Mouse (Mus musculus): ENCODE measurements around the gene Snx18. TPM values are rescaled to one million over a fixed set of nuclear protein-coding genes. Genes with fewer than 3 reads are reported as not detected.

Snx18 gene
- polyA plus RNA-seq, 1 experiment from 2014 or later, result 20.1 TPM

GRCm38 (mm10) chr13:113610732-113611500, 7.4 kb downstream of the Snx18 start:
- no peak for DNase-seq (ENCODE audit: low spot score, missing footprints)
- no peak overlapping the region for H3K4me2 ChIP-seq
- 71% methylated on average over 13 of the region's 13 CpGs for WGBS
- H3K4me1 ChIP-seq (ENCODE audit: control insufficient read depth, insufficient read depth, low read length), result peaks cover 36% of the 10 kb centered on the region
- no peaks in the 10 kb centered on the region for H3K36me3 ChIP-seq (ENCODE audit: control insufficient read depth, insufficient read depth, low read length)
- no peaks in the 10 kb centered on the region for H3K9me3 ChIP-seq (ENCODE audit: control insufficient read depth, low read length)
- no peak overlapping the region for H3K4me3 ChIP-seq (ENCODE audit: low read depth, low read length)
- H3K27me3 ChIP-seq (ENCODE audit: control insufficient read depth, insufficient read depth, low read length), result no peaks in the 10 kb centered on the region
- no peak for ATAC-seq (ENCODE audit: low FRiP score)
- no peak overlapping the region for H3K27ac ChIP-seq (ENCODE audit: low read depth, low read length)
- H3K9ac ChIP-seq (ENCODE audit: low read length), result no peak overlapping the region

- Histone ChIP-seq H3K9me3 (ENCODE audit: control insufficient read depth, low read length) (no peaks in the 10 kb centered on the region), H3K4me3 (ENCODE audit: low read depth, low read length) (no peak overlapping the region), H3K27me3 (ENCODE audit: control insufficient read depth, insufficient read depth, low read length) (no peaks in the 10 kb centered on the region), H3K4me1 (ENCODE audit: control insufficient read depth, insufficient read depth, low read length) (peaks cover 22% of the 10 kb centered on the region), H3K4me2 (no peak overlapping the region), H3K9ac (ENCODE audit: low read length) (no peak overlapping the region), H3K36me3 (ENCODE audit: control insufficient read depth, insufficient read depth, low read length) (no peaks in the 10 kb centered on the region), H3K27ac (ENCODE audit: low read depth, low read length) (no peak overlapping the region)
- DNase-seq (ENCODE audit: low spot score, missing footprints) (no peak), ATAC-seq (ENCODE audit: low FRiP score) (no peak)
- 90% methylated on average over 3 of the region's 3 CpGs for WGBS
These were observed 8.9 kb downstream of the Snx18 start for GRCm38 (mm10) chr13:113609429-113609828.

GRCm38 (mm10) chr13:113607821-113608220, 10.5 kb downstream of the Snx18 start:
- Histone ChIP-seq H3K27me3 (ENCODE audit: control insufficient read depth, insufficient read depth, low read length) (no peaks in the 10 kb centered on the region), H3K4me2 (no peak overlapping the region), H3K4me1 (ENCODE audit: control insufficient read depth, insufficient read depth, low read length) (peaks cover 6% of the 10 kb centered on the region), H3K9me3 (ENCODE audit: control insufficient read depth, low read length) (no peaks in the 10 kb centered on the region), H3K36me3 (ENCODE audit: control insufficient read depth, insufficient read depth, low read length) (no peaks in the 10 kb centered on the region), H3K9ac (ENCODE audit: low read length) (no peak overlapping the region), H3K4me3 (ENCODE audit: low read depth, low read length) (no peak overlapping the region), H3K27ac (ENCODE audit: low read depth, low read length) (no peak overlapping the region)
- DNase-seq (ENCODE audit: low spot score, missing footprints) (no peak), ATAC-seq (ENCODE audit: low FRiP score) (no peak)
- 79% methylated on average over 4 of the region's 4 CpGs for WGBS

- H3K9me3 ChIP-seq (ENCODE audit: control insufficient read depth, low read length), result no peaks in the 10 kb centered on the region
- peaks cover 6% of the 10 kb centered on the region for H3K4me1 ChIP-seq (ENCODE audit: control insufficient read depth, insufficient read depth, low read length)
- no peak overlapping the region for H3K4me3 ChIP-seq (ENCODE audit: low read depth, low read length)
- ATAC-seq (ENCODE audit: low FRiP score), result no peak
- no peak overlapping the region for H3K4me2 ChIP-seq
- no peaks in the 10 kb centered on the region for H3K27me3 ChIP-seq (ENCODE audit: control insufficient read depth, insufficient read depth, low read length)
- no peak for DNase-seq (ENCODE audit: low spot score, missing footprints)
- no peak overlapping the region for H3K27ac ChIP-seq (ENCODE audit: low read depth, low read length)
- WGBS, result 92% methylated on average over 7 of the region's 7 CpGs
- no peak overlapping the region for H3K9ac ChIP-seq (ENCODE audit: low read length)
- no peaks in the 10 kb centered on the region for H3K36me3 ChIP-seq (ENCODE audit: control insufficient read depth, insufficient read depth, low read length)
These were observed 11.0 kb downstream of the Snx18 start for GRCm38 (mm10) chr13:113607371-113607770.

- ATAC-seq (ENCODE audit: low FRiP score) (no peak), DNase-seq (ENCODE audit: low spot score, missing footprints) (no peak)
- Histone ChIP-seq H3K4me1 (ENCODE audit: control insufficient read depth, insufficient read depth, low read length) (peaks cover 6% of the 10 kb centered on the region), H3K27me3 (ENCODE audit: control insufficient read depth, insufficient read depth, low read length) (no peaks in the 10 kb centered on the region), H3K36me3 (ENCODE audit: control insufficient read depth, insufficient read depth, low read length) (no peaks in the 10 kb centered on the region), H3K4me2 (no peak overlapping the region), H3K9ac (ENCODE audit: low read length) (no peak overlapping the region), H3K4me3 (ENCODE audit: low read depth, low read length) (no peak overlapping the region), H3K27ac (ENCODE audit: low read depth, low read length) (no peak overlapping the region), H3K9me3 (ENCODE audit: control insufficient read depth, low read length) (no peaks in the 10 kb centered on the region)
- WGBS, result 95% methylated on average over 18 of the region's 18 CpGs
These were observed 11.5 kb downstream of the Snx18 start for GRCm38 (mm10) chr13:113606741-113607358.

GRCm38 (mm10) chr13:113606131-113606530, 12.2 kb downstream of the Snx18 start:
- Histone ChIP-seq H3K27ac (ENCODE audit: low read depth, low read length) (no peak overlapping the region), H3K27me3 (ENCODE audit: control insufficient read depth, insufficient read depth, low read length) (no peaks in the 10 kb centered on the region), H3K4me1 (ENCODE audit: control insufficient read depth, insufficient read depth, low read length) (peaks cover 5% of the 10 kb centered on the region), H3K9ac (ENCODE audit: low read length) (no peak overlapping the region), H3K4me2 (no peak overlapping the region), H3K36me3 (ENCODE audit: control insufficient read depth, insufficient read depth, low read length) (no peaks in the 10 kb centered on the region), H3K9me3 (ENCODE audit: control insufficient read depth, low read length) (no peaks in the 10 kb centered on the region), H3K4me3 (ENCODE audit: low read depth, low read length) (no peak overlapping the region)
- no peak for DNase-seq (ENCODE audit: low spot score, missing footprints)
- ATAC-seq (ENCODE audit: low FRiP score), result no peak
- 88% methylated on average over 14 of the region's 14 CpGs for WGBS

- H3K9me3 ChIP-seq (ENCODE audit: control insufficient read depth, low read length), result no peaks in the 10 kb centered on the region
- H3K4me2 ChIP-seq, result no peak overlapping the region
- no peaks in the 10 kb centered on the region for H3K27me3 ChIP-seq (ENCODE audit: control insufficient read depth, insufficient read depth, low read length)
- H3K4me1 ChIP-seq (ENCODE audit: control insufficient read depth, insufficient read depth, low read length), result peaks cover under 1% of the 10 kb centered on the region; the same call in 1 of the 2 replicates
- no peak overlapping the region for H3K27ac ChIP-seq (ENCODE audit: low read depth, low read length)
- H3K36me3 ChIP-seq (ENCODE audit: control insufficient read depth, insufficient read depth, low read length), result no peaks in the 10 kb centered on the region
- H3K9ac ChIP-seq (ENCODE audit: low read length), result no peak overlapping the region
- DNase-seq (ENCODE audit: low spot score, missing footprints) (no peak), ATAC-seq (ENCODE audit: low FRiP score) (no peak)
- no peak overlapping the region for H3K4me3 ChIP-seq (ENCODE audit: low read depth, low read length)
- WGBS, result 95% methylated on average over 10 of the region's 10 CpGs
These were observed 12.7 kb downstream of the Snx18 start for GRCm38 (mm10) chr13:113605693-113606092.

GRCm38 (mm10) chr13:113604321-113604720, 14.0 kb downstream of the Snx18 start:
- Histone ChIP-seq H3K27me3 (ENCODE audit: control insufficient read depth, insufficient read depth, low read length) (no peaks in the 10 kb centered on the region), H3K9me3 (ENCODE audit: control insufficient read depth, low read length) (no peaks in the 10 kb centered on the region), H3K4me1 (ENCODE audit: control insufficient read depth, insufficient read depth, low read length) (no peaks in the 10 kb centered on the region), H3K4me2 (no peak overlapping the region), H3K4me3 (ENCODE audit: low read depth, low read length) (no peak overlapping the region), H3K27ac (ENCODE audit: low read depth, low read length) (no peak overlapping the region), H3K9ac (ENCODE audit: low read length) (no peak overlapping the region), H3K36me3 (ENCODE audit: control insufficient read depth, insufficient read depth, low read length) (no peaks in the 10 kb centered on the region)
- ATAC-seq (ENCODE audit: low FRiP score) (no peak), DNase-seq (ENCODE audit: low spot score, missing footprints) (no peak)
- WGBS, result 82% methylated on average over 6 of the region's 6 CpGs

GRCm38 (mm10) chr13:113602882-113603342, 15.5 kb downstream of the Snx18 start:
- Histone ChIP-seq H3K27ac (ENCODE audit: low read depth, low read length) (no peak overlapping the region), H3K4me3 (ENCODE audit: low read depth, low read length) (no peak overlapping the region), H3K9ac (ENCODE audit: low read length) (no peak overlapping the region), H3K36me3 (ENCODE audit: control insufficient read depth, insufficient read depth, low read length) (no peaks in the 10 kb centered on the region), H3K27me3 (ENCODE audit: control insufficient read depth, insufficient read depth, low read length) (no peaks in the 10 kb centered on the region), H3K9me3 (ENCODE audit: control insufficient read depth, low read length) (no peaks in the 10 kb centered on the region), H3K4me1 (ENCODE audit: control insufficient read depth, insufficient read depth, low read length) (no peaks in the 10 kb centered on the region), H3K4me2 (no peak overlapping the region)
- 92% methylated on average over 17 of the region's 17 CpGs for WGBS
- no peak for ATAC-seq (ENCODE audit: low FRiP score)
- DNase-seq (ENCODE audit: low spot score, missing footprints), result no peak

Data from midbrain, embryonic 11.5 days (tissue).